Mouse (Mus musculus): Measurements from ENCODE around the gene Acvr1c. TPM values are rescaled to one million over a fixed set of nuclear protein-coding genes. Genes with fewer than 3 reads are reported as not detected.

The Acvr1c gene
- 0.26 and 0.34 TPM in 2 replicates for polyA plus RNA-seq (2012; rRNA removed)

DNA sequence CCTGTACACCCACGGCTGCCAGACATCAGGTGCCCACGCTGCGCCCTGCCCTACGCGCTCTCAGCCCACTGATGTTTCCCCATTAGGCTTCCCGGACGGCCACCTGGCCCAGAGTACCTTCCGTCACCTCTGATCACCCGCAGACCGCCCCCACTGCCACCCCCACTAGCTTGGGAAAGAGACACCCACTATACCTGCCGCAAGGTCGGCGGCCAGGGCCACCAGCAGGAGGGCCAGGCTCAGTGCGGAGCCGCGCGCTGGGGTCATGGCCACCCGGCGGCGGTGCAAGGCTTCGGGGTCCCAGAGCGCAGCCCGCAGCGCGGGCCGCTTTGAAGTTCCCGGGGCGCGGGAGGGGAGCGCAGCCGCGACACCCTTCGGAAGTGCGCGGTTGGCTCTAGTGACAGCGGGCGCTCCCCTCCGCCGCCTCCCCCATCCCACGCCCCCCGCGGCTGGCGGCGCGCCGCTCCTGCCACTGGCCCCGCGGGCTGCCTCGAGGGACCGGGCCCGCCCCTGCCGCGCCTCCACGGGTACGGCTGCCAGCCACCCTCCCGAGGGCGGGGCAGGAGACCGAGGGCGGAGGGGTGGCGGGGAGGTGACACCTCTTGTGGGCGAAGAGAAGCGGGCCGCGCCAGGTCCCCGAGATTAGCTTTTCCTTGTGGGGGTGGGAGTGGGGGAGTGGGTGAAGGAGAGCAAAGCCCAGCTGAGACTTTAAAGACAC, at the start of gene Acvr1c:
Gene Acvr1c (minus strand): TSS at position 482 of the 718 bp plus-strand sequence.
- peak; percentile 63 for DNase-seq (ENCODE audit: low read depth)
- no peak for TF ChIP-seq CTCF (IDR thresholded peaks at IDR 0.05; ENCODE audit: borderline replicate concordance, extremely low read depth, insufficient read depth, insufficient read length)

DNA sequence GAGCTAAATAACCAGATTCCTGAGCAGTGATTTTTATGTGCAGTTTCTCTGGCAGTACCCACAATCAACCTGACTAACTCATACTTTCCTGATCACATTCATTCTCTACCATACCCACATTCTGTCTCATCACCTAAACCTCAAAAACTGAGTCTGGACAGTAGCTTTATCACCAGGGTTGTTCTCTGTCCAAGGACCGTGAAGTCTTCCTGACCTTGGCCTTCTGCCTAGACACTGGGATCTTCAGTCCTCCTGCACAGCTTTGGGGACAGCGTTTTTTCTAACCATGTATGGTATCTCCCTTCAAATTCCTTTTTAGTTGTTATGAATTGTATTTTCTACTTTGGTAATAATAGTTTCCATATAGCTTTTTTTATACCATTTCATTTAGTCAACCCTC, 45.8 kb upstream of the Acvr1c start:
- no peak for DNase-seq (ENCODE audit: low read depth)
- TF ChIP-seq POLR2A (IDR thresholded peaks at IDR 0.05; ENCODE audit: borderline replicate concordance, extremely low read depth, insufficient read depth, insufficient read length, poor library complexity, severe bottlenecking) = no peak
- no peak for TF ChIP-seq CTCF (IDR thresholded peaks at IDR 0.05; ENCODE audit: borderline replicate concordance, extremely low read depth, insufficient read depth, insufficient read length)

DNA sequence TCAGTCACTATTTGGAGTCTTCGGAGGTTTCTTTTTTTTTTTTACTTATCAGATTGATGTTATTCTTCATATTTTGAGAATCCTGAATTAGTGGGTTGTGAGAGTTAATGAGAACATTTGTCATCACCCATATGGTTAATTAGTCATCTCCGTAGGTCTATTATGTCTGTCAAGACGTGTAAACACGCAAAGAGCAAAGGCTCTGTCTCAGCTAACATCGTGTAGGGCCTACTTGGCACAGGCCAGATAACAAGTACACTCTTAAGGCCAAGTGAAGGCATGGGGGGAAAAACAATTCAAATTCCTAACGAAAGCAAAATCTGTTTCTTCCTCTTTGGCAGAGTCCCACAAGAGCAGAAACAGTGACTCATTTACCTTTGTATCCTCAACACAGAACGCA, 30.9 kb upstream of the Acvr1c start:
- DNase-seq (ENCODE audit: low read depth) = peak; percentile 73
- TF ChIP-seq POLR2A (IDR thresholded peaks at IDR 0.05; ENCODE audit: borderline replicate concordance, extremely low read depth, insufficient read depth, insufficient read length, poor library complexity, severe bottlenecking) (no peak), CTCF (IDR thresholded peaks at IDR 0.05; ENCODE audit: borderline replicate concordance, extremely low read depth, insufficient read depth, insufficient read length) (no peak)

DNA sequence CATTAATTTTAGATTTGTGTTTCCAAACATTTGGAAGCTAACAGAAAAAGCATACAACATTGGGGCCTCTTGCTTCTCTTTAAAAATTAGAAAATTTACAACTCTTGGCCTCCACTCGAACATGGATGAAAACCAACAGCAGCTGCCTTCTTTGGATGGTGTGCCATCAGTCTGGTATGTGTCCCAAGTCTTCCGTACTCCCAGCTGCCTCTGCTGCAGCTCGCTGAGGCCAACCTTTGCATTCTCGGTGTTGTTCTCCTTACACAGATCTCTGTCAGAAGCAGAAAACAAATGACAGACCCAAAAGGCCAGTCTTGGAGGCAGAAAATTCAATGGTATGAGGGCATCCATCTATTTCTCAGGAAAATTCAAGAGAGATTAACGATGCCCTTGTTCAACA, 22.3 kb upstream of the Acvr1c start:
- peak; percentile 65 for DNase-seq (ENCODE audit: low read depth)
- no peak for TF ChIP-seq POLR2A (IDR thresholded peaks at IDR 0.05; ENCODE audit: borderline replicate concordance, extremely low read depth, insufficient read depth, insufficient read length, poor library complexity, severe bottlenecking)
- TF ChIP-seq CTCF (IDR thresholded peaks at IDR 0.05; ENCODE audit: borderline replicate concordance, extremely low read depth, insufficient read depth, insufficient read length) = no peak

DNA sequence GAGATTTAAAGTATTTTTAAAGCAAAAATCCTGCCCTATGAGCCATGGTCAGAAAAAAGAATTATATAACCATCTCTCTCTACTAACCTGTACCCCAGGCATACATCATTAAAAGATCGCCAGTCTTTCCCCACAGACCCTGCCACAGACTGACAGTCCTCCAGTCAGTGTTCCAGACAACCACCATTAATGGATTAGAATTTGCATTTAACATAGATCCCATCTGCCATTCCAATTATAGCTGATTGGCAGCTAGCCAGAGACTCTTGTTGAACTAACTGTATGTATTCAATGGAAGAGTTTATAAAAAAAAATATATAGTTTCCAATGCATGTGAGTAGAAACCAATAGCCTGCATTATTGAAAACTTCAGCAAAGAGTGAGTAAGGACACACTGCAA, 21.8 kb upstream of the Acvr1c start:
- TF ChIP-seq CTCF (IDR thresholded peaks at IDR 0.05; ENCODE audit: borderline replicate concordance, extremely low read depth, insufficient read depth, insufficient read length) (no peak), POLR2A (IDR thresholded peaks at IDR 0.05; ENCODE audit: borderline replicate concordance, extremely low read depth, insufficient read depth, insufficient read length, poor library complexity, severe bottlenecking) (no peak)
- DNase-seq (ENCODE audit: low read depth) = peak; percentile 92

DNA sequence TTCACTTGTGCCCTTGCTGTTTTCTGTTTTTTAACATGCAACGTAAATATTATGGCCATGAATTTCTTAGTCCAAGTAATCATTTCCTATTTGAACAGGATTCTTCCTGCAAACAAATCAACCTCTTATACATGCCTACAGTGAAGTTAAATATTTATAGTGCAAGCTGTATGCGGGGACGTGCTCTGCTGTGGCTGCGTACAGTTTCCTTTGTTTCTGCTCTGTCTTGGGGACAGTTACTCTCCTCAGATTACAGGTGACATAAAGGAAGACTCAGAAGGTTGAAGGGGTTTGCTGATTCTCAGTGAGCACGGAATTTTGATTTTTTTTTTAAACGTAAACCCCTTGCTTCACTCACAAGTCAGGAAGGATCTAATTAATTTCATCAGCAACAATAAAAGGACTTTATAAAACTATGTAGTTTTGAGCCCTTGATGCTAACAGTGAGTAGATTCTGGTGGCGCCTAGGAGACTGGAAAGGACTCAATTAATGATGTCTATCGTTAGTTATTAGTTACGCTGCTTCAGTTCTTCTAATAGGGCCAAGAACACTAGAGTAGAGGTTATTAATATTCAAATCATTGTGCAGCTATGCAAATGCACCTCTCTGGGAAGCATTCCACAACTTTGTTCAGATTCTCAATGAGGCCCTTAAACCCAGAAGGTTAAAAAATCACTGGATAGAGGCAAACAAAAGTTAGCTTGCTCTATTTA, 19.9 kb upstream of the Acvr1c start:
- TF ChIP-seq POLR2A (IDR thresholded peaks at IDR 0.05; ENCODE audit: borderline replicate concordance, extremely low read depth, insufficient read depth, insufficient read length, poor library complexity, severe bottlenecking) = no peak
- TF ChIP-seq CTCF (IDR thresholded peaks at IDR 0.05; ENCODE audit: borderline replicate concordance, extremely low read depth, insufficient read depth, insufficient read length) = no peak
- peak; percentile 68 for DNase-seq (ENCODE audit: low read depth)

DNA sequence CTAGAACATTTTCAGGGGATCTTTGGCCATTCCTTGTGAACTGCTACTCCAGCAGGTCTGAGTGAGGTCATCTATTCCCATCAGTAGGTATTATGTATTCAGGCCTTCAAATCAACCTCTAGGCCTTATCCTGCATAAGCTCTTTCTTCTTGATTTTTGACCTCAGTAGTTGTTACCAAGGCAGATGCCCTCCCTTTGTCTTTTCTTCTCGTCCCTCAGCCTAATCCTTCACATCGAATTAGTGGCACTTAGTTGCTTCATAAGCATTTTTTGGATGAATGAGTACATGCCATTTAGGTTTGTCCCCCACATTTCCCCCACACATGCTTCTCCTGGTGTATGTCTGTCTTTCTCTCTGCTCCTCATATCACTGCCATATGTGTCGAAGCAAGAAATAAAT, 8.5 kb upstream of the Acvr1c start:
- no peak for DNase-seq (ENCODE audit: low read depth)
- TF ChIP-seq CTCF (IDR thresholded peaks at IDR 0.05; ENCODE audit: borderline replicate concordance, extremely low read depth, insufficient read depth, insufficient read length) (no peak), POLR2A (IDR thresholded peaks at IDR 0.05; ENCODE audit: borderline replicate concordance, extremely low read depth, insufficient read depth, insufficient read length, poor library complexity, severe bottlenecking) (no peak)

DNA sequence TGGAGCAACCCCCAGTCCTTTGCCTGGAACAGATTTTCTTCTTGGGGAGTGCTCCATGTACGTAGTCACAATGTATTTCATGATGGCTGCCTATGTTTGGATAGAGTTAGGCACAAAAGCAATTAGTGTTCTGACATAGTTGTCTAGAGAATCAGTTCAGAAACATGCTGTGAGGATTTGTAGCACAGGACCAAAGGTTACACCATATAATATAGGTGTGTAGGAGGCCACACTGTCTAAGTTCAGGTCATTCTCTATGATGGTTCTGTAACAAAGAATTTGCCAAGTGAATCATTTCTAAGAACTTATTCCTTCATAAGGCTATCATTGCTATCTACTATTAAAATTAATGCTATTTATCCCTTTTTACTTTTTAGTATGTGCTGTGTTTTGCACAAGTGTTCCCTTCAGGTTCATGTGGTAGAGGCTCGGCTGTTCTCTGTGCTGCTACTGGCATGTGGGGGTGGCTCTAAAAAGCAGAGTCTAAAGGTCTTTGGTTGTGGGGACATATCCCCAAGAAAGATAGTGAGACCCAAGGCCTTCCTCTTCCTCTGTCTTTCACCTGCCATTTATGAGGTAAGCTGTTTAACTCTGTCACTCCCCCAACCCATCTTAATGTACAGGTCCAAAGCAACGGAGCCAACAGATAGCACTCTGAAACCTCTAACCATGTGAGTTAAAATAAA, 3.8 kb upstream of the Acvr1c start:
- TF ChIP-seq CTCF (IDR thresholded peaks at IDR 0.05; ENCODE audit: borderline replicate concordance, extremely low read depth, insufficient read depth, insufficient read length) (no peak), POLR2A (IDR thresholded peaks at IDR 0.05; ENCODE audit: borderline replicate concordance, extremely low read depth, insufficient read depth, insufficient read length, poor library complexity, severe bottlenecking) (no peak)
- no peak for DNase-seq (ENCODE audit: low read depth)

DNA sequence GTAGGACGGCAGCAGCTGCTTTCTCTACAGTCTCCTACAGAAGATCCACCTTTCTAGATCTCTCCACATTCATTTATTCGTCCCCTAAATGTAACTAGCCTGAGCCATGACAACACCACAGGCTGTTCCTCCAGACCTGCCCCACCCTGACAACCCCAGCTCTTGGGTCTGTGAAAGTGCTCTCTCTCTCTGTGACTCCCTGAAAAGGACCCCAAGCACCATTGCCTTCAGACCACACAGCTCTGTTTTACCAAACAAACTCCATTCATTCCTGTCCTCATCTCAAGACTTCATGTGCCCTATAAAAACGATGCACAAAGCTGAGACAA, 401 bp upstream of the Acvr1c start:
- TF ChIP-seq CTCF (IDR thresholded peaks at IDR 0.05; ENCODE audit: borderline replicate concordance, extremely low read depth, insufficient read depth, insufficient read length) (no peak), POLR2A (IDR thresholded peaks at IDR 0.05; ENCODE audit: borderline replicate concordance, extremely low read depth, insufficient read depth, insufficient read length, poor library complexity, severe bottlenecking) (no peak)
- no peak for DNase-seq (ENCODE audit: low read depth)

DNA sequence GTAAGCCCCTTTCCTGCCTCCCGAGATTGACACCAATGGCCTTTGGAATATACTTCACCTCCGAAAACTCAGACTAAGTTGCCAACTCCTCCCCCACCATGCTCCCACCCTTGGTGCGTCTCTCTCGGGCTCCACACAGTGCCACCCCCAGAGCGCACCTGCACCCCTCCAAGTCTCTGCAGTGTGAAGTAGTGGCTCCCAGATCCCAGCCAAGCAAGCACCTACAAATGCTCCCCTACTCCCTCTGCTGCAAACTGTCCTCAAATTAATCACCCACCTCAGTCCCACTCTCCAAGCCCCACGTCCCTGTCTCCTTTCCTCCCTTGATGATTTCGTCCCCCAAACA, 654 bp downstream of the Acvr1c start:
- DNase-seq (ENCODE audit: low read depth) = peak; percentile 45
- no peak for TF ChIP-seq POLR2A (IDR thresholded peaks at IDR 0.05; ENCODE audit: borderline replicate concordance, extremely low read depth, insufficient read depth, insufficient read length, poor library complexity, severe bottlenecking)
- TF ChIP-seq CTCF (IDR thresholded peaks at IDR 0.05; ENCODE audit: borderline replicate concordance, extremely low read depth, insufficient read depth, insufficient read length) = no peak

DNA sequence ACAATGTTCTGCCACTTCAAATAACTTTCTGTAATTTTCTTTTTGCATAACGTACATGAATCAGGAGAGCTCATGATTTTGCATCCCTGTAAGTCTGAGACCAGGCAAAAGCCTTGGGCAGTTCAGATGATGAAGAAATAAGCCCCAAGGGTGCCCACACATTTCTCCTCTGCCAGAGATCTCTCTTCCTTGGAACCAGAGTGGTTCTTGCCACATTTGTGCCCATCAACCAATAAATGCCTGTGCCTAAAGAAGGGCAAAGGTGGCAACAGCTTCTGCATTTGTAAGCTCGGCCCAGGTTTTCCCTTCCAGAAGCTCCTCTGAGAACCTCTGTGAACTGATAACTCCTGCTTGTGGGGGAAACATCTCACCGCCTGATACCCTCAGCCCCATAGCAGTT, 3.3 kb downstream of the Acvr1c start:
- TF ChIP-seq POLR2A (IDR thresholded peaks at IDR 0.05; ENCODE audit: borderline replicate concordance, extremely low read depth, insufficient read depth, insufficient read length, poor library complexity, severe bottlenecking) = no peak
- TF ChIP-seq CTCF (IDR thresholded peaks at IDR 0.05; ENCODE audit: borderline replicate concordance, extremely low read depth, insufficient read depth, insufficient read length) = no peak
- DNase-seq (ENCODE audit: low read depth) = no peak

DNA sequence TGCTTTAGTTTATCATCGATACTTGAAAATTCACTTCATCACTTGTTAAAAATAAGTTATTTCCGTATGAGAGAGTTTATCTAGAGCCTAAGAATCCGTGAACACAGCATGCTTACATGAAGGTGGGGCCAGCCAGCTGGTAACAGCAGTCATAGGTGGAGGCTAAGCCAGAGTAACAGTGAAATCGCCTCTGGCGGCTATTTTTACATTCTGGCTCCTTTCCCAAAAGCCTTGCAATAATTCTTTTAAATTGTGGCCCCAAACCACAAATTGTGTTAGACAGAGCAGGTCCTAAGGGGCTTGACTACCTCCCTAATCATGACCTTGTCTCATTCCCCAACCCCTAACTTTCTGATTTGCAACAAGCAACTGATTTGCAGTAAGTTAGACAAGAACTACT, 4.8 kb downstream of the Acvr1c start:
- TF ChIP-seq CTCF (IDR thresholded peaks at IDR 0.05; ENCODE audit: borderline replicate concordance, extremely low read depth, insufficient read depth, insufficient read length) (no peak), POLR2A (IDR thresholded peaks at IDR 0.05; ENCODE audit: borderline replicate concordance, extremely low read depth, insufficient read depth, insufficient read length, poor library complexity, severe bottlenecking) (no peak)
- DNase-seq (ENCODE audit: low read depth) = no peak
